Mouse (Mus musculus): ENCODE data around the gene Ago3.

The Ago3 gene

DNA sequence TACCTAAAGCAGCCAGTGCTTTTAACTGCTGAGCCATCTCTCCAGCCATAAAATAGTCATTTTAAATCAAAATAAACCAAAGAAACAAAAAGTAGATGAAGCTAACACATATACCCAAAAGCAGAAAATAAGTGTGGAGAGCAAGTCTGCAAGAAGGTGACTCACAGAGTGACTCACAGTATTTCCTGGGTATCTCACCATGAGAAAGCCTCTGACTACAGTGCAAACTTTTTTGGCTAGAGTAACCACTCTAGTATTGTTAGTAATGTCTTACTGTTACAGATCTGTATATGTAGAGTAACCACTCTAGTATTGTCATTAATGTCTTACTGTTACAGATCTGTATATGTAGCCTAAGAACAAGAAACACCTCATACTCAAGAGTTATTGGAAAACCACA lies 13.6 kb downstream of the Ago3 start:
- no peak for DNase-seq

DNA sequence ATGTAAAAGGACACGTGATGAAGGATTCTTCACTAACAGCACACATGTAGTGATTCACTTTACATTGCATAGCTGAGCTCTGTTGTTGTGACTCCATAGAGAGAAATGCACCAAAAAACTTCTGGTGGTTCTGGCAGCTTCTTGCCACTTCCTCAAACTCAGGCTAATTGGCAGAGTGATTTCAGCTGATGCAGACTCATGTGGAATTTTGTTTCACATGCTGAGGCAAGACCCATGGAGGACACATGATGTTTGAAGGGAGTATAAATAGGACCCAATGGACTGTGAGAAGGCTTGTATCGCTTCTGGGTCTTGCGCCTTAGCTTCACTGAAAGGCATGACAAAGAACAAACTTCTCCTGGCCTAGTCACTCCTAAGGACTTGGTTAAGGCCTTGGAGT lies 16.8 kb downstream of the Ago3 start:
- DNase-seq: no peak

DNA sequence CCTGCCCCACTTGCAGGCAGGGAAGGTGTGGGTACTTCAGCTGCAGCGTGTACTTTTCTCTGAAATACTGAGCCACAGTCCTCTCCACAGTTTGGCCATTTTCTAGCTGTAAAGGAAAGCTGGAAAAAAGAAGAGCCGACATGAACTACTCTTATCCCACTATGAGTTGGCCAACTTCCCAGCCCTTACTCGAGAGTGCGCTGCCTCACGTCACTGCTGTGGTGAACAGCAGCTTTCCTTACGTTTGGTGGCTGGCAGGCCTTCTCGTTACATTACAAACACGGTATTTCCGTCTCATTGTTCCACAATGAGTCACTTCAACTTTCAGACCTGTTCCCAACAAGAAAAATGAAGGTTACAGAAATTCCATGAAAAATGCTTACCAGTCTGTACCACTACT lies 57.9 kb downstream of the Ago3 start:
- DNase-seq: no peak

DNA sequence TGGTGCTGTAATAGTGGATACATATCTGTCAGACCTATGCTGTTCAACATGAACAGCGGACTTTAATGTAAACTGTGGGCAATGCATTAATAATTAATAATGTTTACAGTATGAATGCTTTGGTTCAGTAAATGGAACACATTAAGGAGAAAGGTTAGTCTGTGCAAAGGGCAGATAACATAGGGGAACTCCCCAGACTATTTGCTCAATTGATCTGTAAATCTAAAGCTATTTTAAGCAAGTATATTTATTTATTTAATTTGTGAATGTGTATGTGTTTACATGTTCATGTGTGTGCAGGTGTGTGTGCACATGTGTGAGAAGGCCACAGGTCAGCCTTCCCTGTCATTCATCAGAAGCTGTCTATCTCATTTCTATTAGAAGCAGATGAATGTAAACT lies 69.3 kb downstream of the Ago3 start:
- no peak for DNase-seq

DNA sequence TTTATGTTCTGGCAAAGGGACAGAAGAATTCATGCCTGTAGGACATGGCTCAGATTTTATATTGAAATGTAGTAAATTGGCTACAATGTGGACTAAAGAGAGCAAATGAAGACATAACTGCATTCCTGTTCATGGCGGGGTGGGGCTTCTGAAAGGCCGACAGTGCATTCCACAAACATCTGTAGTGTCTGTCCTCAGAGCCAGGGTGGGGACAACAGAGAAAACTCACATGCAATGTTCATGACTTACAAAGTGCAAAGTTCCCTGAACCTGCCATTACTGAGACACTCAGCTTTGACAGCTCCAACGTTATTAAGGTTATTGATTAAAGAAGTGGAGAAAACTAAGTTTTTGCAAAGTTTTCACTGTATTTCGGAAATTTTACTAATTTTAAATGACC lies 85.9 kb downstream of the Ago3 start:
- no peak for DNase-seq

DNA sequence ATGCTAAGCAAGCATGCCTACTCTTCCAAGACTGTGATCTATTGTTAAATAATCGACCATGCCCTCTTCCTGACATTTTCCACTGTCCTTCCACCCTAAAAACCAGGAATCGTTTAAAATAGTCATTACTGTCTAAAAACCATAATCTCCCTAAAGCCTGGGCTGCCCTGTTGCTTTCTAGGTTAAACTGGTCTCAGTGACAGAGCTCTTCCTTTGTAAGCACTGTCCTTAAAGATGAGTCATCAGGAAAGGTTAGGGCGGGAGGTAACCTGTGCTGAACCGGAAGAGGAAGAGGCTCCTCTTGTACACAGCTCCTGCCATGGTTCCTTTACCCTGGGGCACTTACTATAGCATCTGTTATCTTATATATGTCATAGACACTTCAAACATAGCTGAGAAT lies 89.9 kb downstream of the Ago3 start:
- no peak for DNase-seq

DNA sequence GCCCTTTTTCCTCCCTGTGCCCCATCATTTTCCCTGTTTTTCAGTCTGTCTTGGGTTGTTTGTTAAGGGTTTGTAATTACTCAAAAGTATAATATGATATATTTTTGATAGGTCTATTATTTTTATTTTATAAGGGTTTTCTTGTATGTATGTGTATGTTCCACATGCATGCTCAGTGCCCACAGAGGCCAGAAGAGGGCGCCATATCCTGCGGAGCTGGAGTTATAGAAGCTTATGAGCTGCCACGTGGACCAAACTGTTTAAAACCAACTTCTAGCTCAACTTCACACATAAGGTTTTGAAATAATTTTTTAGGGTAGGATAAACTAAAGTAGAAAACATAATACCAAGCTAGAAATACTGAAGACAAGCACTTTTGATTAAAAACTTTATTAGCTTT lies 97.0 kb downstream of the Ago3 start:
- no peak for DNase-seq

DNA sequence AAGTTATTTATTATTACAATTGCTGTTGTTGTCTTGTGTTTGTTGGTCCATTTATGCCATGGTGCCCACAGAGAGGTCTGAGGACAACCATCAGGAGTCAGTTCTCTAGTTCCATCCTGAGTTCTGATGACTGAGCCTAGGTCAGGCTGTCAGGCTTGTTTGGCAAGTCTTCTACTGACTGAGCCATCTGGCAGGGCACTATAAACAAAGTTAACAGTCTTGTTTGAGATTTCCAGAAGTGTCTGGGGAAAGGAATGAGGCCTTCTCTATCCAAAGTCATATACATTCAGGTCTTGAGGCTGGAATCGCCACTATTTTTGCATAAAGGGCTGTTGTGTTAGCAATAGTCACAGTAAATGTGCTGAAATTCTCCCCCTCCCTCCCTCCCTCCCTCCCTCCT lies 97.6 kb downstream of the Ago3 start:
- no peak for DNase-seq

DNA sequence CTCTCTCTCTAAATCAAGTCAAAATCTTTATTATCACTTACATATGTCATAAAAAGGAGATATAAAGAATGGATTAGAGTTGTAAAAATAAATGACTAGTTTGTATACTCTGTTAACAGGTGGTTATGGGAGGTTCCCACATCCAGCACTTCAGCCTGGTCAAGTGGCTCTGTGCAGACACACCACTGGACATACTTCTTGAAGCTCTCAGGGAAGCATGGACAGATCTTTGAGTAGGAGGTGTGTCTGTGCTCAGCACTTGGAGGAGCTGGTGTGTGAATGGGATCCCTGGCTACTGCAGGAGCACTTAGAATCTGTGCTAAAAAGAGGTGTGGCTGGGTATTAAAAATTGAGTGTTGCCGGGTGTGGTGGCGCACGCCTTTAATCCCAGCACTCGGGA lies 99.1 kb downstream of the Ago3 start:
- no peak for DNase-seq

DNA sequence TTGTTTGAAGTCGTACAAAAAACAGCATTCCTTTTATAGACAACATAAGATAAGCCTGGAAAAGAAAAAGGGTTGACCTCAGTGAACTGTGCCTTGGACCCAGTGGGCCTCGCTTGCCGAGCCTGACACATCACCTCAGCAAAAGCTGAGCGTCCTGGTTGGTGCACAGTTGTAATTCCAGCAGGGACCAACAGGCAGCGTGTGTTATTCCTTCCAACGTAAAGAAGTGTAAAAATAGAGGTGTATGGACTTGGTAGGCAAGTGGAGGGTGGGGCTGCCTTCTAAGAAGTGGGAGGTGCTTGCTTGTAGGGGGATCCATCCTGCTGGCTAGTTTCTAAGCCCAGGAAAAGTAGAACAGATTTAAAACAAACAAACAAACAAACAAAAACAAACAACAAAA lies 103.3 kb downstream of the Ago3 start:
- no peak for DNase-seq

DNA sequence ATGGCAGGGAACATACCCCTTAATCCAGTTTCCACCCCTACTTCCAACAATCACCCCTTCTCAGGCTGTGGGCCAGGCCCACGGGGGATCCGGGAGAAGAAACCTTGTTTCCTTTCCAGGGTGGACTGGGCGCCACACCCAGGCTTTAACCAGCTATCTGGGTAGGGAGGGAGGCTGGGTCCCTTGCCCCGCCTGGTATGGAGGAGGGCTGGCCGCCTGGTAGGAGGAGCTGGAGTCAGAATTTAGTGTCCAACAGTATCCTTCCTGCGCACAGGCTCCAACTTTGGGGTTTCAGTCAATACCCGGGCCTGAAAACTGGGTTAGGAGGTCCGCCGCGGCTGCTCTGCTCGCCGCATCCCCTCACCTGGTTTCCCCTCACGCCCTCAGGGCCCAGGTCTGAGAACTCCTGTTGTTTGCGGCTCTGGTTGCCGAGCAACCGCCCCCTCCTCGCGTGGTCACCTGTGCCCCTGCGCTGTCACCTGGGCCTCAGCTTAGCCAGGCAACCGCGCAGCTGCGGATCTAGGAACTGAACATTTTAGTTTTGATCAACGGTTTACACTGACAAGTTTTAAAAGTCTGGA lies 104.0 kb downstream of the Ago3 start, which contains the start of gene Tekt2:
TSS of gene Tekt2 (minus strand) at position 408 of the 581 bp plus-strand sequence.
- no peak for DNase-seq

DNA sequence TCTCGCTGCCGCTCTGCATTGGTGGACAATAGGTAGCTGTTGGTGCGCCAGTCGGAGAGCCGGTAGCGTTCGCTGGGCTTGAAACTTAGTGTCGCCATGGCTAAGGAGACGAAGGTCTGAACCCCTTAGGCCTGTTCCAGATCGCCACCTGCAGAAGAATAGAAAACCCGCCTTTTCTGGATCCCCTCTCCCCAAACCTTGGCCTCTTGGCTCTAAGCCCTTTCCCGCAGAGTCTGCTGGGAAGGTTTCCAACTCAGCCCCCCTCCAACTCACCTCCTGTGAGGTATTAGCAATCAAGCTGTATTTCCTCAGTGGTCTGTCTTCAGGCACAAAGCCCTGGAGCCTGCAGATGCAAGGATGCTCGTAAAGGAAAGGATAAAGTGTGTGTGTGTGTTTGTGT lies 104.5 kb downstream of the Ago3 start:
- DNase-seq: no peak

DNA sequence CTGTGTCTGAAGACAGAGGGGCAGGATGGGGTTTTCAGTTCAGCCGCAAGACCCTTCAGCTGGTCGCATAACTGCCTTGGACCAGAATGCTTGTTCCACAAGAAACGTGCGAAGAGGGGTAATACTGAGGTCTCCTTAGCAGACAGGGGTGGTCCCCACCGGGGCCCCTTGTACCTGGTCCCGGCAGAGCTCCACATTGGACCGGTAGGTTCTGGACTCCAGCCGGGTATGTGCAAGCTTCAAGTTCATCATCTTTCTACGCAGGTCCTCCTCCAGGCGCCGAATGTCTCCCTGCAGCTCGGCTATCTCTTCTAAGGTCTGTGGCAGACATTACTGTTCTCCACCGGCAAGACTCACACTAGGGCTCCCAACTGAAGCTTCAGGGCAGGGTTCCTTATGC lies 106.7 kb downstream of the Ago3 start:
- DNase-seq: no peak

DNA sequence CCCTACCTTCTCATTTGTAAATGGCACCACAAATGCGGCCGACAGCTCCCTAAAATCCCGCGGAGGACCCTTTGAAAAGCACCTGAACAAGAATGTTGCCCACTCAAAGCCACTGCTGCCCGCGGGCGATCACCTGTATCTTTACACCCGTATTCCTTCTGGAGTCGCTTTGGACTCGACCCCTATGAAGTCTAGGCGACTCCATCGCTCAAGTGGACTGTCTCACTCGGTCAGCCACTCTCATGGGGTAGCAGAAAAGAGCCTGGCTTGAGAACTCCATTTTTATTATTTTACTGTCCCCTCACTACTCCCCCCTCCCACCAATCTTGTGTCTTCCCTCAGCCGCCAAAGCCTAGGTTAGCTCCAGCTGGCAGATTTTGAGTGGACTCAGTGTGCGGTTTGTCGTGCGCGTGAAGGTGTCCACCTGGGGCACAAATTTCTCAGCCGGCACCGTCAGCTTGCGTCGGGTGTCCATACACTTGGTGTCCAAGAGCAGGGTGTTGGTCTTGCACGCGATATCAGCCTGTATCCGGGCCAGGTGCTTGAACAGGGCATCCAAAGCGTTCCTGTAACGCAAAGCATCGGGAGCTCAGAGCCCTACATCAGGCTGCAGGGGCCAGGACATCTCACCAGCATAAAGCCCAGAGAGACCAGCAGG lies 107.4 kb downstream of the Ago3 start:
- peak in 1 of 2 experiments; percentile 45 for DNase-seq

DNA sequence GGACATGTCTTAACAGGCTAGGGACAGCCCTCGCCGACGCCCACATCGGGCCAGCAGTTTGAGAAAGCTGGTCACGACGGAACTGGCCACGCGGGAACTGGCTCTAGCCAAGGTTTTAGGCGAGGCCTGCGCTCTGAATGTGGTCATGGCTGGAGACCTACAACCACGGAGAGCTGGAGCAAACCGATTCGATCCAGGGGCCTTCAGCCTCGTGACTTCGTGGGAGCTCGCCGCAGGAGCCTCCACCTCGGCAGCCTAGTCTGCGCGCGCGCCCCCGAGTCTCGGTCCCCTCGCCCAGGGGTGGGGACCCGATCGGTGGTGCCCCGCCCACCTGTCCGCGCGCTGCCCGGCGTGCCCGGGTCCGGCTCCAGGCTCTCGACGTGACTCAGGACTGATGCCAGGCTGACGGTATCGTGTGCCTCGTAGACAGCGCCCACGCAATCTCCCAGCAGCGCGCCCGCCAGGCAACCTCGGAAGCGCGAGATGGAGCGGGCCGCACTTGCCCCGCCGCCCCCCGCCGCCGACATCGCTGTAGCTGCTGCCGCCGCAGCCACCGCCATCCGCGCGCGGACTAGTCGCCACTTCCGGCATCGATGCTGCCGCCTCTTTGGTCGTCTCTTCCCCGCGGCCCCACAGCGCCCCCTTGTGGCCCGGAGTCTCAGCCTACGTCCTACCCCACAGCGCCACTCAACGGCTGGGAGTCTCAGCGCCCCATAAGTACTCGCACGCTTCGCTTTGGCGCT lies 108.1 kb downstream of the Ago3 start, which contains the start of gene Adprhl2:
TSS of gene Adprhl2 (minus strand) at position 593 of the 743 bp plus-strand sequence.
- peak; percentile 97 to 100 for DNase-seq

DNA sequence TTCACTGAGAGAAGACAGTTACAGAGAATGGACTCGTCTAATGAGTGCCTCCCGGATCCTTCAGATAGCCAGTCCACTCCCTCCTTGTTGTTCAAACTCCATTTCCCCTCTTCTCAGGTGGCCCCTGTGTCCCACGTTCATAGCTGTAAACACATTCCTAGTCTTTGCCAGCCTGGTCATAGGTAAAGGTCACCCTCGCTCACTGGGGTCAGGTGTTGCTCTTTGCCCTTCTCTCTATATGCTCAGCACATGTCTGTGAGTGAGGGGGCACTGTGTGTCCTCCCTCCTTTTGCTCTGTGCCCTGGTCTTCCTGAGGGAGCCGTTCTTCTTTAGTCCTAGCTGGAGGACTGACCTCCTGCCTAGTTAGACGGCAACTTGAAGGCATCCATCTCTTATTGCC lies 109.5 kb downstream of the Ago3 start:
- DNase-seq: no peak

DNA sequence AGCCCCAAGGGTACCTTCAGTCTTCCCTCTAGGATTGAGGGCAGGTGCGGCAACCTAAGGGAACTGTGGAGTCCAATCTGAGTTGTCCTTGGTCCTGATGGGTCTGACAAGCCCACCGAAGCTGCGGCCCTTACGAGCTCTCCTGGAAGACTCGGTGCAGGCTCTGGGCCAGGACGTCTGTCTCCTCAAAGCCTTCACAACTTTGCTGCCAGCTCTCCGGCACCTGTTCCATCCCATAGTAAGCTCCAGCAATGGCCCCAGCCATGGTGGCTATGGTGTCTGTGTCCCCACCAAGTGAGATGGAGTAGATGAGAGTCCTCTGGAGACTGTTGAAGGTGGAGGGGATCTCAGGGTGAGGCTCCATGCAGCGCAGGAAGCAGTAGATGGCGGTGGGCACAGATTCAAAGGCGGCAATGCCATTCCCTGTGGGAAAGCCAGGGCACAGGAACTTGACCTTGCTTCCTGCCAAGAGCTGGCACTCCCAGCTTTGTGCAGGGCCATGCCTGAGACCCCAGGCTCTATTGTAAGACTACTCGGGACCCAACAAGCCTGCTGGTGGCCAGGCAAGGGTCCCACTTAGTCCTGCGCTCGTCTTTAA lies 112.8 kb downstream of the Ago3 start:
- no peak for DNase-seq

DNA sequence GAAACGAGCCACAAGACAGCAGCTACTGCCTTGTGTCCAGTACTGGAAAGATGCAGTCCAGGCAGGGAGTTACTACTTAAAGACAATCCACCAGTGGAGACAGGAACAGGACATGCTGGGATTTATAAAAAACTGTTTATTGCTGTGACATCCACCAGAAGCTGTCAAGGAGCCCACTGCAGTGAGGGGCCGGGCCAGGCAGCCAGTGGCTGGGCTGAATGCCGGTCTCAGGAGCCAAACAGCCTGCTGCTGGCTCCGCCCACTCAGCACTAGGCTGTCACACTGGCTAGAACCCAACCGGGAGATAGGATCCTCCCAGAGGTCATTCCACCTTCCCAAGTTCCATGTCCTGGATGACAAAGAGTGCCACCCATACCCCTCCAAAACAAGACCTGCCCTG lies 113.4 kb downstream of the Ago3 start:
- peak in 1 of 2 experiments; percentile 39 for DNase-seq

DNA sequence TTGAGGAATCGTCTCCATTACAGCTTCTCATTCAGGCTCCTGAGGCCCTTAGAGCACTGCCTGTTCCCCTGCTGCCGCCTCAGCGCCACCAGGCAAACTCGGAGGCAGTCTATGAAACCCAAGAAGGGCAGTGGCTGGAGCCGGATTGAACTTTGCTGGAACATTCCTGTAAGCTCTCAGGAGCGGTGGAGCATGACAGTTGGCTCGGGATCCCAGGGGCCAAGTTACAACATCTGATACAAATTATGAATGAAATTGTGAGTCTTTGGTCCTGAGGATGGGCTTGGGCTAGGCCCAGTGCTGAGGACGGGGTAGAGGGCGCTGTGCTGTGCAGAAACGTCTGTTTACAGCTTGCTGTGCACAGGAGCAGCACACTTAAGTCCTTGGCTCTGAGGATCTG lies 115.0 kb downstream of the Ago3 start:
- no peak for DNase-seq

DNA sequence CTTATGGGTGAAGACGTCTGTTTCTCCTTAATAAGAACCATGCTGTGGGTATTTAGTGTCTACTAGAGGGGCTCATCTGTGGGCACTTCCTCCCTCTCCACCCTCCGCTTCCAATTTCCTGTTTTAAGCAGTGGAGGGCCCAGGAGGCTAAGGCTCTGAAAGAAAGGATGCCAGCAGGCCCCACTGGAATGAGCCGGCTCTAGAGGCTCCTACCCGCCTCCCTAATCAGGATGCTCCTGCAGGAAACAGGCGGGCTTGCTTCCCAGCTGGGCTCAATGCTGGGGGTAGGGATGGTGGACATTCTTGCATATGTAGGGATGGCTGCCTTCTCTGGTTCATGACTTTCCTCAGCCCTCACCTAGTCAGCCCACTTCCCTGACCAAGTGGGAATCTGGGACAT lies 116.2 kb downstream of the Ago3 start:
- DNase-seq: no peak

DNA sequence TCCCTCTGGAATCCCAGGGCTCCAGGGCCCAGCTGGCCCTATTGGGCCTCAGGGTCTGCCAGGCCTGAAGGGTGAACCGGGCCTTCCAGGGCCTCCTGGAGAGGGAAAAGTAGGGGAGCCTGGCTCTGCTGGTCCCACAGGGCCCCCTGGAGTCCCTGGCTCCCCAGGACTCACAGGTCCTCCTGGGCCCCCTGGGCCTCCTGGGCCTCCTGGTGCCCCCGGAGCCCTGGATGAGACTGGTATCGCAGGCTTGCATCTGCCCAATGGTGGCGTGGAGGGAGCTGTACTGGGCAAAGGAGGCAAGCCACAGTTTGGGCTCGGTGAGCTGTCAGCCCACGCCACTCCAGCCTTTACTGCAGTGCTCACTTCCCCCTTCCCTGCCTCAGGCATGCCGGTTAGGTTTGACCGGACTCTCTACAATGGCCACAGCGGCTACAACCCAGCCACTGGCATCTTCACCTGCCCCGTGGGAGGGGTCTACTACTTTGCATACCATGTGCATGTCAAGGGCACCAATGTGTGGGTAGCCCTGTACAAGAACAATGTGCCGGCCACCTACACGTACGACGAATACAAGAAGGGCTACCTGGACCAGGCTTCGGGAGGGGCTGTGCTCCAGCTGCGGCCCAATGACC lies 117.7 kb downstream of the Ago3 start:
- no peak for DNase-seq

DNA sequence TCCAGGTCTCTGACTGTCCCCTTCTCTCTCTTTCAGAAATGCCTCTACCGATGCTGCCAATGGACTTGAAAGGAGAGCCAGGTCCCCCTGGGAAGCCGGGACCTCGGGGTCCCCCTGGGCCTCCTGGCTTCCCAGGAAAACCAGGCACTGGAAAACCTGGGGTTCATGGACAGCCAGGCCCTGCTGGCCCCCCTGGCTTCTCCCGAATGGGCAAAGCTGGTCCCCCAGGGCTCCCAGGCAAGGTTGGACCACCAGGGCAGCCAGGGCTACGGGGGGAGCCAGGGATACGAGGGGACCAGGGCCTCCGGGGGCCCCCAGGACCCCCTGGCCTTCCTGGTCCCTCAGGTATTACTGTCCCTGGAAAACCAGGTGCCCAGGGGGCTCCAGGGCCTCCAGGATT lies 119.0 kb downstream of the Ago3 start:
- DNase-seq: no peak

DNA sequence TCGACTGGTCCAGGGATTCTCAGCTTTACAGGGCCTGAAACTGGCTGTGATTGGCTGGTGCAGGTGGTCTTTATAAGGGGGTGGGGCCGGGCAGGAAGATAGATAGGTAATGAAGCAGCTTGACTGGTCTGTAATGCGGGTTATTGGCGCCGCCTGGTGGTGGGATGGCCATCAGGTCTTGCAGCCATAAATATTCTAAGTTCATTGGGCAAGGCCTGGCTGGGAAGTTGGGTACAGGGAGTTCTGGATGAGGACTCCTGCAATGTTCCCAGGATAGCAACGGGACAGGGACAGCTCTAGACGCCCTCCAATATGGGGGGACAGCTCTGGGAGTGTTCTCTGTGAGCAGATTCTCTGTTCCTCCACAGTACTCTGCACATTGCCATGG lies 119.4 kb downstream of the Ago3 start:
- peak; percentile 92 to 96 for DNase-seq
